Mouse (Mus musculus): Measurements from ENCODE around the gene Shd. TPM values are rescaled to one million over a fixed set of nuclear protein-coding genes. Genes with fewer than 3 reads are reported as not detected.

Shd gene
- polyA plus RNA-seq, 1 experiment from 2014 or later = 209 TPM

DNA sequence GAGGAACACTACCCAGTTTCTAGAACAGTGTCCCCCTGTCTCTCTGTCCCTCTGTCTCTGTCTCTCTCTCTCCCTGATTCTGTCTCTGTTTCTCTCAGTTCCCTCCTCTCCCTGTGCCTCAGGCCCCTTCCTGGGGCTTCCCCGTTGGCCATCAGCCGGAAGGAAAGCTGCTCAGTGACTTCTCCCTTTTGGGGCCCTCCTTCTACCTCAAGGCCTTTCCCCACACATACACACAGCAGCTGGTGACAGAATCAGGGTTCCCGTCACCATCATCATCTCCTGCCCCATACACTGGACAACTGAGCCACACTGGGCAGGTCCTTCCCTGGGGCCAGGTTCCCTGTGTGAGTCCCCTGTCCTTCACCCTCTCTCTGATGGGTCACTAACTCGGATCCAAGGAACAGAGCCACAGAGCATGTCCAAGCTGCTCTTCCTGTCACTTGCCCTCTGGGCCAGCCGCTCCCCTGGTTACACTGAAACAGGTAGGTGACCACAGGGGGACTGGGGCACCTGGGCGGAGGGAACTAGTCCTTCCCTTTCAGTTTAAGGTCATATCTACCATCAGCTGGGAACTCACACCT is 17.7 kb upstream of the Shd start, which contains the start of gene Ebi3:
Gene Ebi3 (plus strand): TSS at position 194 of the 581 bp plus-strand sequence.
- H3K9ac ChIP-seq = no peak within 1 kb of the TSS
- H3K27ac ChIP-seq = no peak within 1 kb of the TSS
- WGBS = 71% methylated on average over 6 of the region's 6 CpGs
- ATAC-seq (replicated peaks) = no peak
- H3K36me3 ChIP-seq (replicated peaks) = no peaks in the 10 kb centered on the region
- no peak within 1 kb of the TSS for H3K4me3 ChIP-seq
- no peak within 1 kb of the TSS for H3K4me2 ChIP-seq
- H3K9me3 ChIP-seq = no peaks in the 10 kb centered on the region
- peaks cover 4% of the 10 kb centered on the region; the same call in 1 of the 2 replicates for H3K27me3 ChIP-seq (replicated peaks)
- peaks cover 16% of the 10 kb centered on the region for H3K4me1 ChIP-seq

DNA sequence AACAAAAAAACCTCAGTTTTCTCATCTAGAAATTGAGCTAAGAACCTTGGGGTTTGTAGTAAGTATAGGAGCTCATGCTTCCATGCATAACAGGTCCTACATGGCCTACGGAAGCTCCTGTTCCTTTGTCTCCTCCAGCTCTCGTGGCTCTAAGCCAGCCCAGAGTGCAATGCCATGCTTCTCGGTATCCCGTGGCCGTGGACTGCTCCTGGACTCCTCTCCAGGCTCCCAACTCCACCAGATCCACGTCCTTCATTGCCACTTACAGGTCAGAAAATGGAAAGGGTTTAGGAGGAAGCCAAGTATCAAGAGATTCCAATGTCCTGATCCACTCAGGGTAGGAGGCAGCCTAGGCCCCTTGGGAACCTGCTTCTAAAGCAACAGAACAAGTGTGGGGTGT is 16.5 kb upstream of the Shd start:
- ATAC-seq (replicated peaks) = no peak
- Histone ChIP-seq H3K4me1 (peaks cover 27% of the 10 kb centered on the region), H3K27me3 (replicated peaks) (peaks cover 4% of the 10 kb centered on the region; the same call in 1 of the 2 replicates), H3K36me3 (replicated peaks) (no peaks in the 10 kb centered on the region), H3K27ac (no peak overlapping the region), H3K9me3 (no peaks in the 10 kb centered on the region), H3K9ac (no peak overlapping the region), H3K4me3 (no peak overlapping the region), H3K4me2 (no peak overlapping the region)
- WGBS = 79% methylated on average over 6 of the region's 6 CpGs

DNA sequence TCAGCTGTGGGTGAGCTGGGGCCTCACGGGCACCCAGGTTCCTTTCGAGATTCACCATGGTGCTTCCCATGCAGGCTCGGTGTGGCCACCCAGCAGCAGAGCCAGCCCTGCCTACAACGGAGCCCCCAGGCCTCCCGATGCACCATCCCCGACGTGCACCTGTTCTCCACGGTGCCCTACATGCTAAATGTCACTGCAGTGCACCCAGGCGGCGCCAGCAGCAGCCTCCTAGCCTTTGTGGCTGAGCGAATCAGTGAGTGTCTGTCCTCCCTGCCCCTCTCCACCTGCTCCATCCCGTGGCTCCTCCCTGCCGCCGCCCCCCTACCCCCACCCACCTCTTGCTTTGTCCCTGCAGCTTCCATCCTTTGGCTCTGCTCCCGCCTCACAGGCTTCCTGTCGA is 16.0 kb upstream of the Shd start:
- no peak overlapping the region for H3K4me2 ChIP-seq
- no peak for ATAC-seq (replicated peaks)
- no peaks in the 10 kb centered on the region for H3K36me3 ChIP-seq (replicated peaks)
- H3K9me3 ChIP-seq = no peaks in the 10 kb centered on the region
- H3K4me1 ChIP-seq = peaks cover 28% of the 10 kb centered on the region
- H3K27me3 ChIP-seq (replicated peaks) = peaks cover 4% of the 10 kb centered on the region; the same call in 1 of the 2 replicates
- H3K27ac ChIP-seq = no peak overlapping the region
- WGBS = 40% methylated on average over 16 of the region's 16 CpGs
- H3K9ac ChIP-seq = no peak overlapping the region
- H3K4me3 ChIP-seq = no peak overlapping the region

DNA sequence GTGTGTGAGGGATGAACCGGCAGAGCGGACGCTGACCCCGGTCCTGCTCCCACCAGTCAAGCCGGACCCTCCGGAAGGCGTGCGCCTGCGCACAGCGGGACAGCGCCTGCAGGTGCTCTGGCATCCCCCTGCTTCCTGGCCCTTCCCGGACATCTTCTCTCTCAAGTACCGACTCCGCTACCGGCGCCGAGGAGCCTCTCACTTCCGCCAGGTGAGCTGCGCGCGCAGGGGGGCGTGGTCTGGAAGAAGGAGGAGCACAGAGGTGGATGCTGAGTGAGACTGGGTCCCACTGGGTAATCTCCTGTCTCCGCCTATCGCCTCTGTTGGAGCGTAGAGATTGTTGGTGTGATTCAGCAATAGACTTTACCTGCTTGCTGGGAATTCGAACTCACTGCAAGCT is 14.1 kb upstream of the Shd start:
- H3K27me3 ChIP-seq (replicated peaks) = peaks cover 4% of the 10 kb centered on the region; the same call in 1 of the 2 replicates
- H3K9ac ChIP-seq = peak overlapping the region; percentile 47
- H3K36me3 ChIP-seq (replicated peaks) = no peaks in the 10 kb centered on the region
- H3K9me3 ChIP-seq = no peaks in the 10 kb centered on the region
- peaks cover 37% of the 10 kb centered on the region for H3K4me1 ChIP-seq
- peak overlapping the region; percentile 74 for H3K27ac ChIP-seq
- H3K4me2 ChIP-seq = peak overlapping the region; percentile 74
- WGBS = 2% methylated on average over 26 of the region's 26 CpGs
- peak overlapping the region; percentile 61 for H3K4me3 ChIP-seq
- peak; percentile 55 for ATAC-seq (replicated peaks)

DNA sequence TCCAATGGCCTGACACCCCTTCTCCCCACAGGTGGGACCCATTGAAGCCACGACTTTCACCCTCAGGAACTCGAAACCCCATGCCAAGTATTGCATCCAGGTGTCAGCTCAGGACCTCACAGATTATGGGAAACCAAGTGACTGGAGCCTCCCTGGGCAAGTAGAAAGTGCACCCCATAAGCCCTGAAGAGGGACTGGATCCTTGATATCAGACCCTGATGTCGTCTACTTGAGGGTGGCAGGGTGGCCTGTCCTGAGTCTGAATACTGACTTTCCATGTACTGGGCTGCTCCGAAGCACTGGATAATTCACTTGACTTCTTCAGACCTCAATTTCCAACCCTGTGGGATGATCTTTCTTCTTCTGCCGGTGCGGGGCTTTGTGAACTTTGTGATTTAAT is 13.7 kb upstream of the Shd start:
- Histone ChIP-seq H3K27me3 (replicated peaks) (peaks cover 4% of the 10 kb centered on the region; the same call in 1 of the 2 replicates), H3K9me3 (no peaks in the 10 kb centered on the region), H3K4me2 (peak overlapping the region; percentile 74), H3K9ac (peak overlapping the region; percentile 47), H3K4me3 (peak overlapping the region; percentile 61), H3K36me3 (replicated peaks) (no peaks in the 10 kb centered on the region), H3K4me1 (peaks cover 37% of the 10 kb centered on the region), H3K27ac (peak overlapping the region; percentile 74)
- peak; percentile 5; the same call in 1 of the 2 replicates for ATAC-seq (replicated peaks)
- 33% methylated on average over 6 of the region's 6 CpGs for WGBS

DNA sequence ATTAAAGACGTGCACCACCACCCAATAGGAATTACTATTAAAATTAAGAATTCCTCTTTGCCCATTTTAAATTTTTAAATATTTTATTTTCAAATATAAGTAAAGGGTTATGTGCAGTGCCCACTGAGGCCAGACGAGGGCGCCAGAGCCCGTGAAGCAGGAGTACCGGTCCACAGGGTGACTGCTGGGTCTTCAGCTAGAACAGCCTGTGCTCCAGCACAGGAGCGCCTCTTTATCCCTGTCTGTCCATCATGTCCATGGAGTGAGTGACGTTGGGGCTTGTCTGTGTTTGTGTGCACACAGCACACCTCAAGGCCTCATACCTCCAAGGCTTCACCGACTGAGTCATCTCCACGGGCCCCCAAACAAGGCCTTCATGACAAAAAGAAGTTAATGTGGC is 13.1 kb upstream of the Shd start:
- peaks cover 4% of the 10 kb centered on the region; the same call in 1 of the 2 replicates for H3K27me3 ChIP-seq (replicated peaks)
- peak overlapping the region; percentile 50; the same call in 1 of the 2 replicates for H3K27ac ChIP-seq
- peak overlapping the region; percentile 74 for H3K4me2 ChIP-seq
- 0 out of 2 replicates have a peak, but pooled peaks have one; percentile 25 for ATAC-seq (replicated peaks)
- no peak overlapping the region for H3K9ac ChIP-seq
- no peaks in the 10 kb centered on the region; the same call in 1 of the 2 replicates for H3K36me3 ChIP-seq (replicated peaks)
- H3K9me3 ChIP-seq = no peaks in the 10 kb centered on the region
- H3K4me1 ChIP-seq = peaks cover 37% of the 10 kb centered on the region
- WGBS = 12% methylated on average over 9 of the region's 9 CpGs
- peak overlapping the region; percentile 61; the same call in 1 of the 2 replicates for H3K4me3 ChIP-seq

DNA sequence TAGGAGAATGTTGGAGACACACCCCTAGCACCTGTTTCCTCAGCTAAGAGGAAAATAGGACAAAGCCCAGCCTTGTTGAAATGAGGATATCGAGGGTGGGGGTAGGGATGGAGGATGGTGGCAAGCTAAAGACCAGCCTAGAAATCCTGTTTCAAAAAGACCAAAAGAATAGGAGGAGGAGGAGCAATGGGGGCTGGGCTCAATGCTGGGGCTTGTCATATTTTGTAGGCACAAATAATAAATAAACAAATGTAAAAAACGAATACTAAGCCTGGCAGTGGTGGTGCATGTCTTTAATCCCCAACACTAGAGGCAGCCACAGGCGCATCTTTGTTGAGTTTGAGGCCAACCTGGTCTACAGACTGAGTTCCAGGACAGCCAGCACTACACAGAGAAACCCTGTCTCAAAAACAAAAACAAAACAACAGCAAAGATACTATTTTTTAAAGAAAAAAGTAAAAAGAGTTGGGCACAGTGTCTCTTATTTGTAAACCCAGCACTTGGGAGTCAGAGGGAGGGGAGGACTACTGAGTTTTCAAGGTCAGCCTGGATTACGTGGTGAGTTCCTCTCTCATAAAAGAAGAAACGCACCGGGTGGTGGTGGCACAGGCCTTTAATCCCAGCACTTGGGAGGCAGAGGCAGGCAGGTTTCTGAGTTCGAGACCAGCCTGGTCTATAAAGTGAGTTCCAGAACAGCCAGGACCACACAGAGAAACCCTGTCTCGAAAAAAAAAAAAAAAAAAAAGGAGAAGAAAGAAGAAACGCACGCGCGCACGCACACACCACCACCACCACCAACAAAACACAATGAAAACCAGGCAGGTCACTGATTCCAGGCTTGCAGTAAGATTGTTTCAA is 12.3 kb upstream of the Shd start:
- Histone ChIP-seq H3K9ac (peak overlapping the region; percentile 42; the same call in 1 of the 2 replicates), H3K4me1 (peaks cover 37% of the 10 kb centered on the region), H3K27ac (peak overlapping the region; percentile 94), H3K4me3 (peak overlapping the region; percentile 55), H3K36me3 (replicated peaks) (no peaks in the 10 kb centered on the region; the same call in 1 of the 2 replicates), H3K9me3 (no peaks in the 10 kb centered on the region), H3K4me2 (peak overlapping the region; percentile 74), H3K27me3 (replicated peaks) (peaks cover 4% of the 10 kb centered on the region; the same call in 1 of the 2 replicates)
- no peak for ATAC-seq (replicated peaks)
- 77% methylated on average over 13 of the region's 13 CpGs for WGBS

DNA sequence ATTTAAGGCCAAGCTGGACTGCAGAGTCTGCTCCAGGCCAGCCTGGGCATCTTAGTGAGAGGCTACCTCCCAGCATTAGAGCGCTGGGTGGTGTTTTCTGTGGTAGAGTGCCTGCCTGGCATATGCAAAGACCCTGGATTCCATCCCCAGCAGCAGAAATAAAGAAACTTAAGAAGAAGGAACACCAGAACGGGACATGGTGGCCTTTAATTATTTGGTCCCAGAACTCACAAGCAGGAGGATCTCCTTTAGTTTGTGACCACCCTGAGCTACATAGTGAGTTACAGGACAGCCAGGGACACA is 11.7 kb upstream of the Shd start:
- peaks cover 37% of the 10 kb centered on the region for H3K4me1 ChIP-seq
- peak overlapping the region; percentile 42 for H3K9ac ChIP-seq
- 30% methylated on average over 2 of the region's 2 CpGs for WGBS
- H3K27ac ChIP-seq = peak overlapping the region; percentile 94
- H3K9me3 ChIP-seq = no peaks in the 10 kb centered on the region
- H3K27me3 ChIP-seq (replicated peaks) = peaks cover 4% of the 10 kb centered on the region; the same call in 1 of the 2 replicates
- H3K36me3 ChIP-seq (replicated peaks) = no peaks in the 10 kb centered on the region; the same call in 1 of the 2 replicates
- no peak for ATAC-seq (replicated peaks)
- H3K4me2 ChIP-seq = peak overlapping the region; percentile 69
- H3K4me3 ChIP-seq = peak overlapping the region; percentile 55

DNA sequence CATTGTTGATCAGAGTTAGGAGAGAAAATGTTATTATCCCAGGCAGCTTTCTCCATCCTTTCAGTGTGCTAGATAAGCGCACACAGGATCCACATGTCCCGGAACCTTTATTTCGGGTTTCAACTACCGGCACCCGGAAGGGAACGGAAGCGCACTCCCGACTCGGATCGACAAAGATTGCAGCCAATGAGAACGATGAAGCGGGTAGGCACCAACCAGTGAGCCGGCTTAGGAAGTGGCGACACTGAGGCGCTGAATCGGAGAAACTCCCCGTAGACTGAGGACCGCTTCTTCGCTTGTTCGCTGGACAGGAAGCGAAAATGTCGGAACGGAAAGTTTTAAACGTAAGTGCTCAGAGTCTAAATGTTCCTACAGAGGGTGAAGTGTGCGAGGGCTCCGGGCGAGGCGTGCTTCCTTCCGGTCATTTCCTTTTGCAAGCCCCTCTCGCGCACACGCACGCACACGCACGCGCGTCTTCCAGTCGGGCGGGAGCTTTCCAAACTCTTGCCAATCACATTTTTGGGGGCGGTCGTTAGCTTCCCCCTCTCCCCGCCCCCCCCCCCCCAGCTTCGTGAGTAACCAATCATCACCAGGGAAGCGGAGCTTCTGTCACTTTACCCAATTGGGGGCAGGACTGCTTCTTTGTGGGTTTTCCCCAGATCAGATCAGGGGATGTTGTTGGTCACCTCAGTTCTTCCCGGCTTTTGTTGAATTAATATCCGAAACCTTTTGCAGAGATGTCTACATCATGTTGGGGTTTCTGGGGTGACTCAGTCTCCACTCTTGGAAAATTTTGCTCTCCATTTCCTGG is 11.1 kb upstream of the Shd start, which contains the start of gene Yju2:
Gene Yju2 (plus strand): TSS at position 182 of the 811 bp plus-strand sequence.
- ATAC-seq (replicated peaks) = peak; percentile 91
- H3K9me3 ChIP-seq = no peaks in the 10 kb centered on the region
- H3K4me1 ChIP-seq = peaks cover 37% of the 10 kb centered on the region

DNA sequence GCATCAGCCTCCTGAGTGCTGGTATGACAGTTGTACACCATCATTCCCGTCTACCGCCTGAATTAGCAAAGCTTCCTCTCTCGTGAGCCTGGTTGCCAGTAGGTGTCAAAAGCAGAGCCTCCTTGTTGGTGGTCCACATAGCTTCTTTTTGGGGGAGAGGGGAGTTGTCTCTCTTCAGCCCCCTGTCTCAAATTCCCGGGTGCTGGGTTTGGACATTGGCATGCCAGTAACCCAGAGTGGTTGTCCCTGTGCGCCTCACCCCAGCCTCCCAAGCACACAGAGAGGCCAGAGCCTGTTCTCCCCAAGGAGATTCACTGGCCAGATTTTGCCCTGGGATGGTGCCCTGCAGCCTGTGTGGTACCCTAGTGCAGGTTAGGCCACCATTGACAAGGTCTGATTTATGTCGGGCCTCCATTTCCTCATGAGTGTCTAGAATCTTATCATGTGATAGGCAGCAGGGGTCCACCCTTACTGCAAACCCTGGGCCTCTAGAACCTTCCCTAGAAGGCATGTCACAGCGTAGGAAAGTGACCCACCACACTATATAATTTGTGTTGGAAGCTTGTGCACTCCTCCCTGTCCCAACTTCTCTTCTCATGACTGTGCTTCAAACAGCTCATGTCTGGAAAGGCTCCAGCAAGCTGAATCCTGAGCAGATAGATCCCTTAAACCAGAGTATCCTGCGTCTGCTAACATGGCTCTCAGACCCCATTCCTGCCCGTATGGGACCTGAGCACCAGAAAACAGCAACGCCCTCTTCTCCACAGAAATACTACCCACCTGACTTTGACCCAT is 10.1 kb upstream of the Shd start:
- Histone ChIP-seq H3K4me1 (peaks cover 37% of the 10 kb centered on the region), H3K4me3 (peak overlapping the region; percentile 55), H3K4me2 (peak overlapping the region; percentile 69), H3K9me3 (no peaks in the 10 kb centered on the region), H3K36me3 (replicated peaks) (no peaks in the 10 kb centered on the region; the same call in 1 of the 2 replicates), H3K27me3 (replicated peaks) (no peaks in the 10 kb centered on the region), H3K9ac (peak overlapping the region; percentile 43; the same call in 1 of the 2 replicates), H3K27ac (peak overlapping the region; percentile 94)
- ATAC-seq (replicated peaks) = no peak
- 76% methylated on average over 10 of the region's 10 CpGs for WGBS

More for the DNA sequence above, 11.1 kb upstream of the Shd start, which contains the start of gene Yju2:
- Histone ChIP-seq H3K27me3 (replicated peaks) (peaks cover 2% of the 10 kb centered on the region; the same call in 1 of the 2 replicates), H3K27ac (peak within 1 kb of the TSS; percentile 94), H3K9ac (peak within 1 kb of the TSS; percentile 43), H3K36me3 (replicated peaks) (no peaks in the 10 kb centered on the region; the same call in 1 of the 2 replicates), H3K4me2 (peak within 1 kb of the TSS; percentile 69), H3K4me3 (peak within 1 kb of the TSS; percentile 55)
- WGBS = under 1% methylated on average over 46 of the region's 46 CpGs

DNA sequence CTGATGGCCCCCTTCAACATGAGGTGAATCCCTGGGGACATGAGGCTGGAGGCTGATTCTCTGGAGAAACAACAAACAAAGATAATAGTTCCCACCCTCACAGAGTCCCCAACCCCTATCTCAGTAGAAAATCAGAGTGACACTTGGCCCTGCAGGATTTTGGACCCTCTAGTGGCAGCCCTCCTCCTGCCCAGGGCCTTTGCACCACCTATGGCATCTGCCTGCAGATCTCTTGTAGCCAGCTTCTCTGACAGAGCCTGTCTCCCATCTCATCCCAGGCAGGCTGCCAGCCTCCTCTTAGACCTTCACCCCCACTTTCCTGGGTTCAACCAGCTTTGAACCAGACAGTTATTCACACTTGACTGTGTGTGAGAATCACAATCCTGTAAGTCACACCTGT is 9.5 kb upstream of the Shd start:
- Histone ChIP-seq H3K9me3 (no peaks in the 10 kb centered on the region), H3K4me2 (no peak overlapping the region), H3K27me3 (replicated peaks) (no peaks in the 10 kb centered on the region), H3K4me3 (no peak overlapping the region), H3K36me3 (replicated peaks) (no peaks in the 10 kb centered on the region; the same call in 1 of the 2 replicates), H3K4me1 (peaks cover 32% of the 10 kb centered on the region), H3K27ac (no peak overlapping the region), H3K9ac (no peak overlapping the region)
- no peak for ATAC-seq (replicated peaks)
